Mouse (Mus musculus): ENCODE results near the gene Ankrd40. TPM values are rescaled to one million over a fixed set of nuclear protein-coding genes. Genes with fewer than 3 reads are reported as not detected.

The Ankrd40 gene
- polyA plus RNA-seq, 1 experiment from 2014 or later, result 59.2 TPM

DNA sequence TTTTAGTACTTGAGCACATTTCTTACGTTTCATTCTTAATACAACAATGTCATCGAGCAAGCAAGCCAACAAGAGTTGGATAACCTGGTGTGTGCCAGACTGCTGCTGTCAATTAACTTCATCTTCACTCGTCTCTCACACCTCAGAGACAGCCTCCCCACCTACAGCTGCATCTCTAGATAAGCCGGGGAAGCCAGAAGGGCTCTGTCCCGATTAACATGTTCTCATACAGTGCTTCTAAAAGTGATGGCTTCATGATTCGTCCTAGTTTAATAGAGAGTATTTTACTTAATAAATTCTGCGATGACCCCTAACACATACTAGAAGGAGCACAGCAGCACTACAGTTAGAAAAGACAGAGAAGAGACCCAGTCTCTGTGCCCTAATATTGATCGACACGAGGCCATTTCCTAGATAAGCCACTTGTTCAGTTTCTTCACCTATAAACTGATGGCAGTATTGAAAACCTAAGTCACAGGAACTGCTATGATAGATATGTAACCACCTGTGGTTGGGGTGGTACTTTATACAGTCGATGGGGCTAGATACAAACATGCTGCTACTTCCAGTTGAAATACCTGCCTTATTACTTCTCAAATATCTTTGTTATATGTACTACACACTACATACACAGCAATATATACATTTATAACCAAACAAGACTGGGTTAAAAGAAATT is 37.6 kb upstream of the Ankrd40 start:
- no peak overlapping the region for H3K27ac ChIP-seq (replicated peaks in 1 of 2; ENCODE audit: control insufficient read depth in 1 of 2, insufficient read depth in 1 of 2, low read depth in 2 of 2, low read length in 2 of 2)
- H3K9me3 ChIP-seq (ENCODE audit: control insufficient read depth, low read length), result no peaks in the 10 kb centered on the region
- H3K9ac ChIP-seq (ENCODE audit: low read length), result no peak overlapping the region
- no peak for ATAC-seq (ENCODE audit: insufficient number of reproducible peaks, insufficient read depth, low FRiP score, low read depth)
- no peaks in the 10 kb centered on the region for H3K4me1 ChIP-seq (ENCODE audit: control insufficient read depth in 2 of 2, insufficient read depth in 2 of 2, low read length in 2 of 2)
- no peak overlapping the region for H3K4me3 ChIP-seq (ENCODE audit: control insufficient read depth in 1 of 2, insufficient read depth in 1 of 2, low read depth in 1 of 2, low read length in 2 of 2)
- 80% methylated on average over 10 of the region's 10 CpGs for WGBS
- H3K4me2 ChIP-seq (ENCODE audit: low read length), result no peak overlapping the region
- H3K36me3 ChIP-seq (ENCODE audit: control insufficient read depth, insufficient read depth, low read length), result peaks cover 97% of the 10 kb centered on the region
- no peaks in the 10 kb centered on the region for H3K27me3 ChIP-seq (ENCODE audit: control insufficient read depth, insufficient read depth, low read length)

DNA sequence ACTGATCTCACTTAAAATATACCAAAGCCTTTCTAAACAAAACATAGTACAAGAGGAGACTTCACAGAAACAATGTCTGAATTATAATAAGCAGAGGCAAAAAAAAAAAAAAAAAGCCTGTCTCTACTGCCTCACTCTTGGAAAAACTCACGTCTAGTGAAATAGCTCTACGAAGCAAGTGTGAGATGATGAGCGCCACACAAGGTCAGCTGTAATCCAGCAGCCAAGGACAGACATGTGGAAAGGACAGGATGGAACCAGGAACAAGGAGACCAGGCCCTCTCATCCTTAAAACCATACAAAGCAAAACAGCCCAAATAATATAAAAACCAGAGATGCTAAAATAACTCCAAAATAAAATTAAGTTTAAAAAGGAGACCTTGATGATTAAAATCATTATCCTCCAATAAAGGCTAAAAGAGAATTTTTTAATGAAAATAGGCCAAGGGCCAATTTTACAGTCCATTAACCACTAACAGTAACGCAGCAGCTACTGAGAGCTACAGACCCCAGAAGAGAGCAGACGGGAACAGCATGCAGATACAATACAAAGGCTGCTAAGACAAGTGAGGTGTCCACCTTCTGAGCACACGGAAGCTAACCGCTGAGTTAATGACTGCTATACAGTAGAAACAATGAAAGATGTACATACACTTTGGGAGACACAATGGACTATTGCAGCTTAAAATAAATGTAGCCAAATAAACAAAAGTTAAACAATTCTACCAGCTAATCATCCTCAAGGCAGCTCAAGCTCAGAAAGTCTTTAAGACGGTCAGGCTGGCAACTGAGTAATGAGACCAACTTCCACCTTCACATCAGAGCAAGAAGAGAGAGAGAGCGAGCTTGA is 32.6 kb upstream of the Ankrd40 start:
- 71% methylated on average over 9 of the region's 9 CpGs for WGBS
- H3K4me1 ChIP-seq (ENCODE audit: control insufficient read depth in 2 of 2, insufficient read depth in 2 of 2, low read length in 2 of 2), result no peaks in the 10 kb centered on the region
- no peak overlapping the region for H3K4me2 ChIP-seq (ENCODE audit: low read length)
- H3K4me3 ChIP-seq (ENCODE audit: control insufficient read depth in 1 of 2, insufficient read depth in 1 of 2, low read depth in 1 of 2, low read length in 2 of 2), result no peak overlapping the region
- no peak for ATAC-seq (ENCODE audit: insufficient number of reproducible peaks, insufficient read depth, low FRiP score, low read depth)
- no peaks in the 10 kb centered on the region for H3K9me3 ChIP-seq (ENCODE audit: control insufficient read depth, low read length)
- no peak overlapping the region for H3K9ac ChIP-seq (ENCODE audit: low read length)
- no peak overlapping the region for H3K27ac ChIP-seq (replicated peaks in 1 of 2; ENCODE audit: control insufficient read depth in 1 of 2, insufficient read depth in 1 of 2, low read depth in 2 of 2, low read length in 2 of 2)
- no peaks in the 10 kb centered on the region for H3K27me3 ChIP-seq (ENCODE audit: control insufficient read depth, insufficient read depth, low read length)
- peaks cover 99% of the 10 kb centered on the region for H3K36me3 ChIP-seq (ENCODE audit: control insufficient read depth, insufficient read depth, low read length)

DNA sequence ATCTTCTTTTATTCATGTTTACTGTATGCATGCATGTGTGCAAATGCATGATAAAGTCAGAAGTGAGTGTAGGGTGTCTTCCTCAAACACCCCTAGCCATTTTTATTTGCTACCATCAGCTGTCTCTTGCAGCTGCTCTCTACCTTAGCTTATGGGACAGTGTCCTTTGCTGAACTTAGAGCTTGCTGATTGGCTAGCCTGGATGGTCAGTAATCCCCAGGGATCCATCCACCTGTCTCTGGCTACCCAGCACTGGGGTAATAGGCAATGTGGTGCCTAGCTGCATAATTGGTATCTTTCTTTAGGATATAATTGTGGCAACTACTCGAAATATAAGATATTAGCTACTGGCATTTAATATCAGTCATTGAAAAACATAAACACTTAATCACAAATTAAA is 15.1 kb upstream of the Ankrd40 start:
- no peak overlapping the region for H3K27ac ChIP-seq (replicated peaks in 1 of 2; ENCODE audit: control insufficient read depth in 1 of 2, insufficient read depth in 1 of 2, low read depth in 2 of 2, low read length in 2 of 2)
- H3K36me3 ChIP-seq (ENCODE audit: control insufficient read depth, insufficient read depth, low read length), result peaks cover 23% of the 10 kb centered on the region
- no peak overlapping the region for H3K4me2 ChIP-seq (ENCODE audit: low read length)
- H3K9ac ChIP-seq (ENCODE audit: low read length), result no peak overlapping the region
- no peak for ATAC-seq (ENCODE audit: insufficient number of reproducible peaks, insufficient read depth, low FRiP score, low read depth)
- H3K4me3 ChIP-seq (ENCODE audit: control insufficient read depth in 1 of 2, insufficient read depth in 1 of 2, low read depth in 1 of 2, low read length in 2 of 2), result no peak overlapping the region
- no peaks in the 10 kb centered on the region for H3K27me3 ChIP-seq (ENCODE audit: control insufficient read depth, insufficient read depth, low read length)
- H3K9me3 ChIP-seq (ENCODE audit: control insufficient read depth, low read length), result no peaks in the 10 kb centered on the region
- H3K4me1 ChIP-seq (ENCODE audit: control insufficient read depth in 2 of 2, insufficient read depth in 2 of 2, low read length in 2 of 2), result peaks cover 4 to 43% of the 10 kb centered on the region in 2 experiments; a peak in 3 of 4 replicates
- 88% methylated on average over 1 of the region's 1 CpGs for WGBS

DNA sequence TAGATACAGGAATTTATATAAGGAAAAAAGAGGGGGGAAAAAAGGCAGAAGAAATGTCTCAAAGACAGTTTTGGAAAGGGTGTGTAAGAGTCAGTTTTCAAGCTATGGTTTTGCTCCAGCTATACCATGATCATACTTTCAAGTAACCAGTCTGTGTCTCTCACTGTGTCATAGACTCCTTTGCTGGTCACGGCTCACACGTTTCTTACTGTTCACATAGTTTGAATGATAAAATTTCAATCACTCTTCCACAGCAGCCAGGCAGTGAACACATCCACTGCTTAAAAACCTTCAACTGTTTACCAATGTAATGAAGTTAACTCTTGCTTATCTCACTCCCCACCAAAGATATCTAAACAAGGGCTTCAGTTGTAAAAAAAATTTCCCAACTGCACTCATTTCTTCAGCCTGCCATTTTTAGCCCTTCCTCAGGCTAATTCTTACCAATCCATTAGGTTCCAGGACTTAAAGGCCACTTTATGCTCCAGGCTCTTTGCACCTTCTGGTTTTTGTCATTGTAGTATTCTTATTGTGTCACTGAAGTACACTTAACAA is 13.6 kb upstream of the Ankrd40 start:
- no peak overlapping the region for H3K4me2 ChIP-seq (ENCODE audit: low read length)
- no peak overlapping the region for H3K9ac ChIP-seq (ENCODE audit: low read length)
- no peaks in the 10 kb centered on the region for H3K9me3 ChIP-seq (ENCODE audit: control insufficient read depth, low read length)
- peak overlapping the region; percentile 26 to 39; a peak in 2 of 4 replicates for H3K27ac ChIP-seq (replicated peaks in 1 of 2; ENCODE audit: control insufficient read depth in 1 of 2, insufficient read depth in 1 of 2, low read depth in 2 of 2, low read length in 2 of 2)
- peaks cover 11% of the 10 kb centered on the region for H3K36me3 ChIP-seq (ENCODE audit: control insufficient read depth, insufficient read depth, low read length)
- H3K4me1 ChIP-seq (ENCODE audit: control insufficient read depth in 2 of 2, insufficient read depth in 2 of 2, low read length in 2 of 2), result peaks cover 4 to 48% of the 10 kb centered on the region in 2 experiments; a peak in 3 of 4 replicates
- WGBS, result 39% methylated on average over 2 of the region's 2 CpGs
- ATAC-seq (ENCODE audit: insufficient number of reproducible peaks, insufficient read depth, low FRiP score, low read depth), result no peak
- no peak overlapping the region for H3K4me3 ChIP-seq (ENCODE audit: control insufficient read depth in 1 of 2, insufficient read depth in 1 of 2, low read depth in 1 of 2, low read length in 2 of 2)
- H3K27me3 ChIP-seq (ENCODE audit: control insufficient read depth, insufficient read depth, low read length), result no peaks in the 10 kb centered on the region

DNA sequence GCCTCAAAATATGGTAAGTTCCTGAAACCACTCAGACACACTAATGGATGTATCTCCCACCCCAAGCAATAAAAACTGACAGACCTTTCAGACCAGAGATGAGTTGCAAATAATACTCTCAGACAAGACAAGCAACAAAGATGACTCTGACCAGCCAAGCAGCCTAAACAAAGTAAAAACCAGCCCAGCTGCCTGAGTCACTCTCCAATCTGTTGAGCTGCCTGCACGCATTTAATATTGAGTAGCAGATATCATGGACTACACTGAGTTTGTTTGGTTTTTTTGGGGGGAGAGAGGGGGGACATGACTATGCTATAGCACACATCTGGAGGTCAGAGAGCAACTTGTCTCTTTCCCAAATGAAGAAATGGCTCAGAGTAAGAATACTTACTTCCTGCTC is 12.5 kb upstream of the Ankrd40 start:
- ATAC-seq (ENCODE audit: insufficient number of reproducible peaks, insufficient read depth, low FRiP score, low read depth), result no peak
- Histone ChIP-seq H3K9me3 (ENCODE audit: control insufficient read depth, low read length) (no peaks in the 10 kb centered on the region), H3K4me3 (ENCODE audit: control insufficient read depth in 1 of 2, insufficient read depth in 1 of 2, low read depth in 1 of 2, low read length in 2 of 2) (no peak overlapping the region), H3K4me1 (ENCODE audit: control insufficient read depth in 2 of 2, insufficient read depth in 2 of 2, low read length in 2 of 2) (peaks cover 4 to 59% of the 10 kb centered on the region in 2 experiments; a peak in 3 of 4 replicates), H3K27me3 (ENCODE audit: control insufficient read depth, insufficient read depth, low read length) (no peaks in the 10 kb centered on the region), H3K36me3 (ENCODE audit: control insufficient read depth, insufficient read depth, low read length) (peaks cover 10% of the 10 kb centered on the region; the same call in 1 of the 2 replicates), H3K27ac (replicated peaks in 1 of 2; ENCODE audit: control insufficient read depth in 1 of 2, insufficient read depth in 1 of 2, low read depth in 2 of 2, low read length in 2 of 2) (peak overlapping the region in 1 of 2 experiments; percentile 25; a peak in 1 of 4 replicates), H3K9ac (ENCODE audit: low read length) (no peak overlapping the region), H3K4me2 (ENCODE audit: low read length) (no peak overlapping the region)
- WGBS, result 38% methylated on average over 1 of the region's 1 CpGs

DNA sequence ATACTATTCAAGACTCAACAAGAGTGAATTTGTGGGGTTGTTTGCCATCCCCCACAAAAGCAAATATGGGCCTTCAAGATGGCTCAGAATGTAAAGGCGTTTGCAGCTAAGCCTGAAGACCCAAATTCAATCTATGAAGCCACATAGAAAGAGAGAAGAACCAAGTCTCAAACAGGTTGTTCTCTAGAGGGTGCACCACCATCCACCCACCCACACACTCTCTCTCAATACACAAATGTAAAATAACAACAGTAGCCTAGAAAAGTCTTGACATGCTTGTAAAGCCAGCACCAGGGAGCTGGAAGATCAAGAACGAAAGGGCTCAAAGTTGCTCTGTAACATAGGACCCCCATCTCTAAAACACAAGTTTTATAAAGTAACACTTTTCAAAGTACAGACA is 11.3 kb upstream of the Ankrd40 start:
- Histone ChIP-seq H3K27me3 (ENCODE audit: control insufficient read depth, insufficient read depth, low read length) (no peaks in the 10 kb centered on the region), H3K9me3 (ENCODE audit: control insufficient read depth, low read length) (no peaks in the 10 kb centered on the region), H3K4me1 (ENCODE audit: control insufficient read depth in 2 of 2, insufficient read depth in 2 of 2, low read length in 2 of 2) (peaks cover 4 to 61% of the 10 kb centered on the region in 2 experiments; a peak in 3 of 4 replicates), H3K4me3 (ENCODE audit: control insufficient read depth in 1 of 2, insufficient read depth in 1 of 2, low read depth in 1 of 2, low read length in 2 of 2) (no peak overlapping the region), H3K36me3 (ENCODE audit: control insufficient read depth, insufficient read depth, low read length) (peaks cover 10% of the 10 kb centered on the region; the same call in 1 of the 2 replicates), H3K9ac (ENCODE audit: low read length) (no peak overlapping the region), H3K4me2 (ENCODE audit: low read length) (no peak overlapping the region), H3K27ac (replicated peaks in 1 of 2; ENCODE audit: control insufficient read depth in 1 of 2, insufficient read depth in 1 of 2, low read depth in 2 of 2, low read length in 2 of 2) (no peak overlapping the region)
- ATAC-seq (ENCODE audit: insufficient number of reproducible peaks, insufficient read depth, low FRiP score, low read depth), result no peak
- 74% methylated on average over 2 of the region's 2 CpGs for WGBS

DNA sequence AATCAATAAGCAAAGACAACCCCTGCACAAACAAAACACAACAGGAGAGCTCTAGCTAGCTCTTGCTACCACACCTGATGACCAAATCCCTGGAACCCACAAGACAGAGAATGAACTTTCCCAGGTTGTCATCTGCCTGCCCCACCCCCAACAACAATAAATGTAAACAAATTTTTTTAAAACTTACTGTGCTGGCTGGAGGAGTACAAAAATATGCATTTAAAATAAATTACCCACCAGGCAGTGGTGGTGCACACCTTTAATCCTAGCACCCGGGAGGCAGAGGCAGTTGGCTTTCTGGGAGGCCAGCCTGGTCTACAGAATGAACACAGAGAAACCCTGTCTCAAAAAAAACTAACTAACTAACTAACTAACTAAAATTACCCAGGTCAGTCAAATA is 10.8 kb upstream of the Ankrd40 start:
- H3K9ac ChIP-seq (ENCODE audit: low read length), result no peak overlapping the region
- 74% methylated on average over 1 of the region's 1 CpGs for WGBS
- no peak overlapping the region for H3K4me3 ChIP-seq (ENCODE audit: control insufficient read depth in 1 of 2, insufficient read depth in 1 of 2, low read depth in 1 of 2, low read length in 2 of 2)
- H3K9me3 ChIP-seq (ENCODE audit: control insufficient read depth, low read length), result no peaks in the 10 kb centered on the region
- H3K4me1 ChIP-seq (ENCODE audit: control insufficient read depth in 2 of 2, insufficient read depth in 2 of 2, low read length in 2 of 2), result peaks cover 4 to 61% of the 10 kb centered on the region in 2 experiments; a peak in 3 of 4 replicates
- H3K36me3 ChIP-seq (ENCODE audit: control insufficient read depth, insufficient read depth, low read length), result peaks cover 10% of the 10 kb centered on the region; the same call in 1 of the 2 replicates
- no peaks in the 10 kb centered on the region for H3K27me3 ChIP-seq (ENCODE audit: control insufficient read depth, insufficient read depth, low read length)
- H3K27ac ChIP-seq (replicated peaks in 1 of 2; ENCODE audit: control insufficient read depth in 1 of 2, insufficient read depth in 1 of 2, low read depth in 2 of 2, low read length in 2 of 2), result no peak overlapping the region
- no peak for ATAC-seq (ENCODE audit: insufficient number of reproducible peaks, insufficient read depth, low FRiP score, low read depth)
- no peak overlapping the region for H3K4me2 ChIP-seq (ENCODE audit: low read length)

All from heart, embryonic 14.5 days (tissue).